Mouse (Mus musculus) heart, postnatal 10 days (tissue): ENCODE results near the gene C4b. TPM values are rescaled to one million over a fixed set of nuclear protein-coding genes. Genes with fewer than 3 reads are reported as not detected.
"Not testable (repeated sequence)": the region's sequence is repeated elsewhere in the genome, so short reads cannot be mapped to it uniquely, and the experiment has no call there.

ENCODE experiments used
- DNase-seq, 2 experiments: peaks; one replicate each; pipeline ENCODE4 v3.0.0; 2021
- intact Hi-C: fragments of 180-260 bp; cut with DNase I; formaldehyde crosslinking; loops from one replicate; pipeline ENCODE4 v1.15.1; 2025
- total RNA-seq, 2 experiments: library from RNA; stranded (reverse); gene quantifications; 2 replicates each; pipeline ENCODE4 v1.2.3; 2021

C4b gene
- 10 to 100 TPM; 15.8 to 19.5 TPM for total RNA-seq

DNA sequence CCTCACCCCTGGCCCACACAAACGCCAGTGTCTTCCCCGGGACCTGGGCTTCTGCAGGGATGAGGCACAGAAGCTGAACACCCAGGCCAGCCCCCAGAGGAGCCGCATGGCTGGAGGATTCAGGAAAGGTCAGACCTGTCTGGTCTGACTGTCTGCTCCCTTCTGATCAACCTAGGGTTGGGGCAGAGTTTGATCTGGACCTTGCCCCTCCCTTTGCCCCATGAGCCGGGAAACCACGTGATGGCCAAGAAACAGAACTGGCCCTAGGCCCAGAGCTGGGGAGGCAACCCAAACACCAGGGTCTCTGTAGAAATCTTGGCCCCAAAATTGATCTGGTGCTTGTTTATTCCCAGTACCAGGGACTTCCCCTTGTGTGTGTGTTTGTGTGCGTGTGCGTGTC, at the start of gene C4b:
TSS of gene C4b (minus strand) at position 164 of the 400 bp plus-strand sequence.
- no peak for DNase-seq
- intact Hi-C loops: no loop called here

DNA sequence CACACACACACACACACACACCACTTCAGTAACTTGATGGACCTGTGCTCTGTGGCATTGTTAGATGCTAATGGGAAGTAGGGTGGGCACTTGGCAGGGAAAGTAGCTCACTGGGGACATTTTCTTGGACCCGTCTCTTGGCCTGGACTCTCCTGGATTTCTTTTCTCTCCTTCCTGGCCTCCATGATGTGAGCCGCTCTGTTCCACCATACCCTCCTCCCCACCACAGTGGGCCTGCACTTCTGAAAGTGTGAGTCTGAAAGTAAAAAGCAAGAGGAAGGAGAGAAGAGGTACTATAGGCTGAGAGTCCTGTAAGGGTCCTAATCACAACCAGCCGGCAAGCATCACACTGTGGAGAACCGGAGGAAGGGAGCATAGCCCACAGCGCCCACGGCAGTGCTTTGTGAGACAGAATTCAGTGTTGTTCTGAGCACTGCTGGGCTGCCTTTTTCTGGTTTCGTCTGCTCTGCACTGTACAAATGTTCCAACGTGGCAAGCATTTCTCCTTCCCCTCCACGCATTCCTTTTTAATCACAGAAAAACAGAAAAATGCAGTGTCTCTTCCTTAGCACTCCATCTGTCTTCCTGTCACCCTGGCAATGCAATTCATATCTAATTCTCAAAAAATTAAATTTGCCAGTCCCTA, 34.1 kb upstream of the C4b start:
- intact Hi-C loops: no loop called here
- DNase-seq: no peak

DNA sequence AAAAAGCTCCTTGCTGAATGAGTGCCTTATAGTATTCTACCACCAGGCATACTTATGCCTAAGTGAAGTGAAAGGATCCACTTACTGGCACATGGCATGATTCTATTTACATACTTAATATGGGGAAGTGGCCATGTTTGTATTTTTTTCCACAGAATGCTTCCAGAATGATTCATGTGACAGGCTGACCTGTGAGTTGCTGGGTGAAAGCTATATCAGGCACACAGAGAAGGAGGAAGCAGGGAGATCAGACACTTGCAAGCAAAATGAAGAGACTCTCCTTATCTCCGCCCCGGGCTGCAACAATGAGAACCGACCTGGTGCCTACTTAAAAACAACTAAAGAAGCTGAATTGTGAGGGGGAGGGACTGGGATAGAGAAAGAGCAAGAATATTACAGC, 17.8 kb upstream of the C4b start:
- no peak for DNase-seq
- intact Hi-C loops: no loop called here

DNA sequence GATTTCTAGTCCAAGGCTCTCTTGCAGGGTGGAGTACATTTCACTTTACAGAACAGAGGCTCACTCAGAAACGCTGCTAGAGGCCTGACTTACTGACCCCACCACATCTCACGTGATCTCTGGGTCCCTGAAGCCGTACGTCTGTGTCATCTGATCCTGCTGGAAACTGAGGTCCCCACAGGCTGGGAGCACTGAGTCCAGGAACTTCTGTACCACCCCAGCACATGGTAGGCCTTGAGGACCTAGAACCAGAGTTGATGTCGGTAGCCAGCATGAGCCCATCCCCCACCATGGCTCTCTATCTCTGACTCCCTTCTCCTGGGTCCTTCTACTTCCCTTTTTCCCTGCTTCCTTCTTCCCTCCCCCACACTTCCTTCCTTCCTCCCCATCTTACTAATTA, 2.8 kb upstream of the C4b start:
- DNase-seq: no peak

DNA sequence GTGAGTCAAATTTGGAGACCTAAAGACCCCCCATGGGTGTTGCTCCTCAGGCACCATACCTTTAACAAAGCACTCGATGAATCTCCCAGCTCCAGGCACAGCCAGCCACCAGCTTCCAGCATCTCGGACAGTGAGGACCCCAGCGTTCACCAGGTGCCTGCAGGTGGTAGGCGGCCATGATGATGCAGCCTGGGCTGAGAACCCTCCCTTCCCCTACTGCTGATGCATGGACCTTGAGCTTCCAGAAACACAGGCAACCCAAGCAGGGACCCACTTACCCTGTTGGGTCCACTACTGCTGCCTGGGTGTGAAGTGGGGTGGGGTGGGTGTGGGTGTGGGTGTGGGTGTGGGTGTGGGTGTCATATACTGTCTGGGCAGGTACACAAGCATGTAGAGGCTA, 1.5 kb upstream of the C4b start:
- intact Hi-C loops, DNase-seq: not testable (repeated sequence)

More for the DNA sequence above, 2.8 kb upstream of the C4b start:
- intact Hi-C loops: no loop called here

DNA sequence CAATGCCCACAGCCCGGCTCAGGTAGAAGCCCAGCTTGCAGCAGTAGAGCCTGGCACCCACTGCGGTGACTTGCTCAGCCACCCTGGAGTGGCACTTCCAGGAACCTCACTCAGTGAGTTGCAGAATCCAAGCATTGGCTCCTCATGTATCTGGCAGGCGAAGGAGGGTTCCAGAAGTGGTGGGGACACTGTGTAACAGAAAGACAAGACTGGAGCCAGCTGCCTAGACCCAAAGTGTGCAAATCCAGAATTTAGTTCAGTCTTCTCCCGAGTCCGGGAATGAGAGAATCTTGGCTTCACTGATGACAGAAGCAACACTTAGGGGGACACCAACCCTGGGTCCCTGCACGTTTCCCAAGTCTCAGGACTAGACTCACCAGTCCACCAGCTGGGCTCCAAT, 929 bp upstream of the C4b start:
- DNase-seq, intact Hi-C loops: not testable (repeated sequence)

DNA sequence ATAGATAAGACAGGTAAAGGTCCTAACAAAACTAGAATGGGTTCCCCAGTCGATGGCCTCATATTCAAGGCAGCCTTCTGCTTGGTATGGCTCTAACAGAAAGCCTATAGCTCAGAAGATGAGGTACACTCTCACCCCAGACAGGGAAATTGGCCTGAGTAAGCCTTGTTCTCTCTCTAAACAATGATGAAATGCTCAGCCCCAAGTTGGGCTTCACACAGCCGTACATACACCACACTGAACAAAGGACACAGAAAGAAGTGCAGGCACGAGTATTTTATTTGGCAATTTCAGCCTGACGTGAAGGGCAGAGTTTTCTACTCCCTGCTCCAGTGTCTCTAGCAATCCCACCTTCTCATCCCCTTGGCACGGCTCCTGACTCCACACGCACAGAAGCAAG, 524 bp upstream of the C4b start:
- intact Hi-C loops: no loop called here
- no peak for DNase-seq

DNA sequence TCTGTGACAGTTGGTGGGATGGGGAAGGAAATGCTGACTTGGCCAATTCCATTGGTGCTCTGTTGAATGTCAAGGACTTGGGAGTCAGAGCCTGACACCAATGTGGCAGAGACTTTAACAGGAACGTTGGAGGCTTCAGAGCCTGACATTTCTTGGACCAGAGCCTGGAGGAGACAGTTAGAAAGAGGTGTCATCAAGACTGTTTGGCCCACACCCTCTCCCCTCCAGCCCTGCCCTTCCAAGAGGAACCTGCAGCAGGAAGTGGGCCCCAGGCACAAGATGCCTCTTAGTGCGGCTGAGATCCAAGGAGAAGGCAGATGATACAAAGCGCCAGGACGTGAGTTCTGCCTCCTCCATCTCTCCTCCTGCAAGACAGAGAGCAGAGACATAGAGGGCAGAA, 3.4 kb downstream of the C4b start:
- intact Hi-C loops: no loop called here
- DNase-seq: no peak

DNA sequence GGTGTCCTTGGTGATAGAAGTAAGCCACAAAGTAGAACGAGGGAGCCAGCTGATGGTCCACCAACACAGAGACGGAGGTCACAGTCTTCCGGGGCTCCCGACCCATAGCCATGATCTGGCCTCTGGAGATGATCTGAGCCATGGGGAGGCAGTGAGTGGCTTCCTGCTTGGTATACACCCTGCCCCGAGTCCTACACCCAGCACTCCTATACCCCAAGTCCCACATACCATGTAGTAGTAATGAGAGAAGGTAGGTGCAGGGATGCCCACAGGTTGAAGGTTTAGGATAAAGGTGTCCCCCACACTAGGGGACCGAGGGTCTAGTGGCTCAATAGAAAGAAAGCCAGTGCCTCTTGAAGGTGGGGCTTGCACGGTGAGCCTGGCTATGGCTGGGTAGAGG, 4.0 kb downstream of the C4b start:
- DNase-seq, intact Hi-C loops: not testable (repeated sequence)

DNA sequence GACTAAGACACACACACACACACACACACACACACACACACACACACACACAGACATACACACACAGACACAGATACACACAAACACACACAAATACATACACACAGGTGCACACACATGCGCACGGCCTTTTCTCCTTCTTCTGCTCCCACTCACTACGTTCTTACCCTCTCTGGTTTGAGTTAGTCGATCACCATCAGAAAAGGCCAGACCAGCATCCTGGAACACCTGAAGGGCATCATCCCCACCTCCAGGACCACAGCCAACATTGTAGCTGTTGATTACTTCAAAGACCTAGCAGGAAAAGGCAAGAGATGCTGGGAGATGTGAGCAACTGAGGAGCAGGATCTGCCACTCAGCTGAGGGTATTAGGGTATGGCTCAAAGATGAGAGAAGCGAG, 6.2 kb downstream of the C4b start:
- DNase-seq, intact Hi-C loops: not testable (repeated sequence)

DNA sequence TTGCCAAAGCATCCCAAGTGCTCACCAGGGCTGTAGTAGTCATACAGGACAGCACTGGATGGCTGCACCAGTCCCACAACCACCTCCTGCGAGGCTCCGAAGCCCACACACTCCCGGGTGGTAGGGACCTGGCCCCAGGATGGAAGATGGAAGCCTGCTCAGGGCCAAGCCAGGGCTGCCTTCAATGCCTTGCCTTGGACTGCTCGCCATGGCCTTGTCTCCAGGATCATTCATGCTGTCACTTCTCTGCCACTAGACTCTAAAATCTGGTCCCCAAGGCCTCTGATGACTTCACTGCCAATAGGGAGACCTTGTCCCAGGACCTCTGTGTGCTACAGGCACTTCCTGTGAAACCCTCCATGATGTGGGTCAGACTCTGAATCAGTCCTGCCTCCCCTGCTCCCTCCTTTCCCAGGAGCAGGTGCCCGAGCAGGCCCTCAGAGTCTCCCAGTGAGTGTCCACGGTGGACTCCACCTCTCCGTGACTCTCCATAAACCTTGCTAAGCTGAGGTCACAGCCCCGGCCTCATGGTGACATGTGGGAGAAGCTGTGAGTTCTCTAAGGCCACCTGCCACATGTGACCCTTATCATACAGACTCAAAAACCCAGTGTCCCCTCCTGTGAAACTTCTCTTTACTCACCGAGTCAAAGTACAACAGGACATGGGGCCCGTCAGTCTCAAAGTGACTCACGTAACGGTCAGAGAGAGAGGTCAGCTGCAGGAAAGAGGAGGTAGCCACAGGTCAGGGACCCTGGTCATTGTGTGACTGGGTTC, 13.7 kb downstream of the C4b start:
- not testable (repeated sequence) for DNase-seq
- intact Hi-C loops: loop anchor here (2.0 kb wide), 1 partner anchor 83 kb away; no protein-coding TSS in a partner anchor

DNA sequence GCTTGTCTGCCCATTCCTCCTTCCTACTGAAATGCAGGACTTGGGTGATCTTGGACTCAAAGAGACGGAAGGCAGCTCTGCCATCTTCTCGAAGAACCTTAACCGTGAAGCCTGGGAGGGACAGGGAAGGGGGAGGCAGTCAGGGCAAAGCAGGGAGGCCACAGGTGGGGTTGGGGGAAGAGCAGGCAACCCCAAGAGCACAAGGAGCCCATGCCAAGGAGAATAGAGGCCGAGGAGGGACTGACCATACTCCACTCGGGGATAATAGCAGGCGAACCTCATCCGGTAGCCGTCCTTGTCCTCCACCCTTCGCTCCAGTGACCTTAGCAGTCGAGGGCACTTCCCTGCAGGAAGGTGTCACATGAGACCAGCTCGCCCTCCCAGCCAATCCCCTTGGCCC, 14.5 kb downstream of the C4b start:
- intact Hi-C loops: not testable (repeated sequence)

DNA sequence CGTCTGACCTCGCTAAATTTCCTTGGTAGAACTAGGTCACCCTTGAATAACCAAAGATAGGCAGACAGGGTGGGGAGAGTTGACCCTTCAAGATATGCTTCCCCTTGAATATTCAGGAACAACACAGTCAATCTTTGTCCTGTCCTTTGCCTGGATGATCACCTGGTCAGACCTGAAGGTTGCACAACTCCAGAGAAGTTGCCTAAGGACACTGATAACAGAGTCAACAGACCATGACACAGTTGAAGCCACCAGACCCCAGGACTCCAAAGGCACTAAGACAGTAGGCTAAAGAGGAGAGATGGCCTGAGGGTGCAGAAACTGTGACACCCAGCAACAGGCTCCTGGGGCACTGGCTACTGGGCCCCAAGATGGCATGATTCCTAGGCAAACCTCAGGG, 15.8 kb downstream of the C4b start:
- intact Hi-C loops: no loop called here
- DNase-seq: no peak

More for the DNA sequence above, 14.5 kb downstream of the C4b start:
- DNase-seq: not testable (repeated sequence)

DNA sequence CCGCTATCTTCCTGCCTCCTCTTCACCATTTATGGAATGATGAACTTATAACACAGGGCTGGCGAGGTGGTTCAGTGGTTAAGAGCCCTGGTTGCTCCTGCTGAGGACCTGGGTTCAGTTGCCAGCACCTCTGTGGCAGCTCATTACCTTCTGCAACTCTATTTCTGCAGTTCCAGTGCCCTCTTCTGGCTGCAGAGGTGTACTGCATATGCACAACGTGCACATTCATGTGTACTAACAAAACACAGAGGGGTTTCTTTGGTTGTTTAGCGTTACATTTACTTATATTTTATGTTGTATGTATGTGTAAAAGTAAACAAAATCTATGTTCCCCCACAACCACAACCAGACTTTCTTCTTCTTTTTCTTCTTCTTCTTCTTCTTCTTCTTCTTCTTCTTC, 20.6 kb downstream of the C4b start:
- no peak for DNase-seq
- intact Hi-C loops: no loop called here

DNA sequence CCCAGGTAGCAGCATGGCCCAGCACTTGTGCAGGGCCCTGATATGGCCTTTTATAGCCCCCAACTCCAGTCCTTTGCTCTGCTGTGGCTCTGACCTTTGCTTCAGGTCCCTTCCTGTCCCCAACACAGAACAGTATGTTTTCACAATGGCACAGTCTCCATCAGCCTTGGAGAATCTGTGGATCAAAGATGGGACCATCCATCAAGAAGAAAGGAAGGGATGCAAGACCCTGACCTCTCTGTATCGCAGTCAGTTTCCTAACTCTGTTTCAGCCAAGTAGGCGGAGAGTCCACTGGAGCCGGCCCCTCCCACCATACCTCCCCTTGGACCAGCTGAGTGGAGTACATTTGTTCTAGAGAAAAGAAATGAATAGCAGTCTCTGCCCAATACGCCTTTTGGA, 21.4 kb downstream of the C4b start:
- intact Hi-C loops: not testable (repeated sequence)

DNA sequence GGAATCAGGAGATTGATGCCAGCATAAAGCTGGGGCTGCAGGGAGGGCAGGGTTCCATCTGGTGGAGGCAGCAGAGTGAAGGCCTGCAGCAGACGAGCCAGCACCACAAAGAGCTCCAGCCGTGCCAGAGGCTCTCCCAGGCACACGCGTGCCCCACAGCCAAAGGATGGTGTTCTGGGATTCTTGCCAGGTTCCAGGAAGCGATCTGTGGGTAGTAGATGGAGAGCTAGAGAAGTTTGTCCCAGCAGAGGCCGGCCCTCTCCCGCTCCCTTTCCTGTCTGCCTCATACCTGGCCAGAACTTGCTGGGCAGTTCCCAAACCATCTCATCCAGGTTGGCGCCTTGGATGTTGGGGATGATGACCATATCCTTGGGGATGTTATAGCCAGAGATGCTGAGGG, 23.8 kb downstream of the C4b start:
- not testable (repeated sequence) for DNase-seq
- intact Hi-C loops: loop anchor here (5.0 kb wide), 1 partner anchor 82 kb away; the partner anchor contains the start of gene Cyp21a1

More for the DNA sequence above, 21.4 kb downstream of the C4b start:
- not testable (repeated sequence) for DNase-seq

DNA sequence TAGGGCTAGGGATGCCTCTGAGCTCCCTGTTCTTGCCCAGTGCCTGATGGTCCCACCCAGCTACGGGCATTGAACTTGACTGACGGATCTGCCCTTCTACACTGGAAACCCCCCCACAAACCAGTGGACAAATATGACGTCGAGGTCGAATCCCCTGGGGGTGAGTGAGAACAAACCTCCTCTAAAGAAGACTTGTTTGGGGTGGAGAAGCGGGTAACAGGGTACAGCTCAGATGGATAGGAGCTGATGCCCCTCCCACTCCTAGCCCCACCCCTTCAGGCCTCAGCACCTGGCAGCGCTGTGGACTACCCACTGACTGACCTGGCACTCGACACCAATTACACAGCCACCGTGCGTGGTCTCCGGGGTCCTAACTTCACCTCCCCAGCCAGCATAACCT, 26.3 kb downstream of the C4b start:
- intact Hi-C loops: loop anchor here (5.0 kb wide), 1 partner anchor 85 kb away; the partner anchor contains the start of gene Cyp21a1
- DNase-seq: no peak

DNA sequence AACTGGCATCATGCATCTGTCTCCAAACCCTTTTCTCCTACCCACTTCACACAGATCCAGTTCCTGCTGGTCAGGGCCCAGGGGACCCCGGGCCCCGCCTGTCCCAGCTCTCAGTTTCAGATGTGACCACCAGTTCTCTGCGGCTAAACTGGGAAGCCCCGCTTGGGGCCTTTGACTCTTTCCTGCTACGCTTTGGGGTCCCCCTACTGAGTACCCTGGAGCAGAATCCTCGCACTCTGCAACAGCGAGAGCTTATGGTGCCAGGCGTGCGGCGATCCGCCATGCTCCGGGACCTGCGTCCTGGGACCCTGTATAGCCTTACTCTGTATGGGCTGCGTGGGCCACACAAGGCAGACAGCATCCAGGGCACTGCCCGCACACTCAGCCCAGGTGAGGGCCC, 27.4 kb downstream of the C4b start:
- DNase-seq: no peak
- intact Hi-C loops: loop anchor here (5.0 kb wide), 1 partner anchor 86 kb away; the partner anchor contains the start of gene Cyp21a1

DNA sequence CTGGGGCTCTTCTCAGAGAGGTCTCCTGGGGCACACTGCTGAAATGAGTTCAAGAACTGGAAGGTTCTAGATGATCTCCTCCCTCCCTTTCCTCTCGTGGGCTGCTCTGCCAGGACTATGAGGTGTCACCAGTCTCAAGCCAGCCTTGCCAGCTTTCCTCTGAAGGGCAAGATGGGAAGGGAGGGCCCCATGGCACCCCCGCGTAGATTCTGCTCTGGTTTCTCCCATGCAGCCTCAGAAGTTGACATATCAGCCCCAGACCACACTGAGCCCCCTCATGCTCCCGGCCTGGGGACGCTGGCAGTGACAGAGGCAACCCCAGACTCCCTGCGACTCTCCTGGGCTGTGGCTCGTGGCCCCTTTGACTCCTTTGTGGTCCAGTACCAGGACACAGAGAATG, 28.2 kb downstream of the C4b start:
- intact Hi-C loops: loop anchor here (5.0 kb wide), 1 partner anchor 87 kb away; the partner anchor contains the start of gene Cyp21a1
- DNase-seq: not testable (repeated sequence)

DNA sequence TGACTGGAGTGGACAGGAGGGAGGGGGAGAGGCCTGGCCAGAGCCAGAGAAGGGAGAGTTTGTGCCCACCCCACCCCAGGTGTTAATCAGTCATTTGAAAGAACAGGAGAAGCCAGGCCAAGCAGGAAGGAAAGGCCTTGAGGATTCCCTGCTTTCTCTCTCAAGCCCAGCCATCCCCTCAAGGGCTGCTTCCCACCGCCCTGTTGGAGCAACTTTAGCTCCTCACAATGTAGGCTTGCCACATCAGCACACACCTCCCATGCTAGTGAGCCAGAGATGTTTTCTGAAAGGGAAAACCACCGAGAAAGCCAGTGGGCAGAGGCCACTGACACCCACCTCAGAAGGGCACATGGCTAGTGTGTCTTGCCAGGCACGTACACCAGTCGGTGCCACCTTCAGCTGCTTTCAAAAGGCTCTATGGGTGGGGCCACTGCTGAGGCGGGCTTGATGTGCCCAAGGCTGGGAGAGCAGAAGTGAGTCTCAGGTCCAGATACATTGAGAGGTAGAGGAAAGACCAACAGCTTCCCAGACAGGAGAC, 28.7 kb downstream of the C4b start:
- intact Hi-C loops: loop anchor here (5.0 kb wide), 1 partner anchor 87 kb away; the partner anchor contains the start of gene Cyp21a1
- not testable (repeated sequence) for DNase-seq

DNA sequence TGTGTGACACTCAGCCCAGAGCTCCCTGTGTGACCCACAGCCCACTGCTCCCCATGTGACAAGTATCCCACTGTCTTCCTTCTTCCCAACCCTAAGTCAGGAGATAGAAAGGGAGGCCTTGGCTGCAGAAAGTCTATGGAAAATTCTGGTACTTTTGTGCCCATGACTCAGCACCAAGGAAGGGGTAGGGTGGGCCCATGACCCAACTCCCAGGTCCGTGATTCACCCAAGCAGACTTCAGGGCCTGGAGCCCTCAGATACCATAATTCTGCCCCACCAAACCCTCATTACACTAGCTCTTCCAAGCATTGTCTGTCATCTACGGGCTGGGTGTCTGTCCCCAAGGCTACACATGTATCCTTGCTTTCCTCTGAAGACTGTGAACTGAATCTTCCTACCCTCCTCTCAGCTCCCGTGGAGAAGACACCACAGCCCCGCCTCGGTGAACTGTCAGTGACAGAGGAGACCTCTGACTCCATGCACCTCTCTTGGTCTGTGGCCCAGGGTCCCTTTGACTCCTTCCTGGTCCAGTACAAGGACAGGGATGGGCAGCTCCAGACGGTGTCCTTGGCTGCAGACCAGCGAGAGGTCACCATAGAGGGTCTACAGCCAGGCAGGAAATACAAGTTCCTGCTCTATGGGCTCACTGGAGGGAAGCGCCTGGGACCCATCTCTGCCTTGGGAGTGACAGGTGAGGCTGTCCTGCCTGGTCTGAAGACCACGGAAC, 29.3 kb downstream of the C4b start:
- DNase-seq, intact Hi-C loops: not testable (repeated sequence)
